Mouse (Mus musculus) neutrophil, adult 65 days (primary cell): ENCODE data around the gene Gm21317. TPM values are rescaled to one million over a fixed set of nuclear protein-coding genes. Genes with fewer than 3 reads are reported as not detected.

Experiments
- total RNA-seq: library from RNA; stranded (reverse); gene quantifications from 2 replicates; pipeline ENCODE4 v1.2.4, GENCODE M21; 2023

Gm21317 gene
- not detected in 2 replicates for total RNA-seq

GRCm38 (mm10) chrY:82224927-82225326, at the start of gene Gm21317:
Gene Gm21317 (plus strand): TSS chrY:82225227.

